Mouse (Mus musculus) hindbrain, embryonic 15.5 days (tissue): ENCODE measurements around the gene Tmod4. TPM values are rescaled to one million over a fixed set of nuclear protein-coding genes. Genes with fewer than 3 reads are reported as not detected.

Experiments
- ATAC-seq: fragments of 200-750 bp; cut with Nextera tagmentation; 2 replicates; pipeline ENCODE4 v1.8.0; 2017; ENCODE audit warnings: low read depth, moderate number of reproducible peaks, moderate TSS enrichment; ENCODE audit not compliant: low FRiP score
- H3K27ac ChIP-seq: fragments of 300-500 bp; sonication (generic); replicated peaks from 2 replicates; pipeline ENCODE4 v1.5.1; 2015; ENCODE audit warnings: mild to moderate bottlenecking, inconsistent platforms
- H3K27me3 ChIP-seq: fragments of 300-500 bp; sonication (generic); 2 replicates; pipeline ENCODE4 v1.6.1; 2015; ENCODE audit warnings: control low read depth, inconsistent platforms
- H3K36me3 ChIP-seq: fragments of 300-500 bp; sonication (generic); 2 replicates; pipeline ENCODE4 v1.6.1; 2015; ENCODE audit warnings: control low read depth, inconsistent platforms
- H3K4me1 ChIP-seq: fragments of 300-500 bp; sonication (generic); replicated peaks from 2 replicates; pipeline ENCODE4 v1.6.1; 2015; ENCODE audit warnings: control low read depth, inconsistent platforms
- H3K4me2 ChIP-seq: fragments of 300-500 bp; sonication (generic); 2 replicates; pipeline ENCODE4 v1.6.1; 2015; ENCODE audit warnings: moderate library complexity, mild to moderate bottlenecking, inconsistent platforms
- H3K4me3 ChIP-seq: fragments of 300-500 bp; sonication (generic); 2 replicates; pipeline ENCODE4 v1.5.1; 2015; ENCODE audit warnings: mild to moderate bottlenecking, inconsistent platforms
- H3K9ac ChIP-seq: fragments of 300-500 bp; sonication (generic); 2 replicates; pipeline ENCODE4 v1.6.1; 2015; ENCODE audit warnings: inconsistent platforms
- H3K9me3 ChIP-seq: fragments of 300-500 bp; sonication (generic); 2 replicates; pipeline ENCODE4 v1.6.1; 2016; ENCODE audit warnings: control low read depth, inconsistent platforms
- WGBS: fragments of 180-500 bp; shearing (Covaris S2); methylation state at CpG from one replicate; pipeline ENCODE4 v1.1.7; 2015; 5-methylcytosine and 5-hydroxymethylcytosine counted together
- polyA plus RNA-seq: library from polyadenylated mRNA; unstranded; fragments of >200 nt; fragmentation: Nextera tagmentation; extraction: Ambion mirVana; gene quantifications from 2 replicates; pipeline ENCODE4 v1.2.1, GENCODE M21; 2015

Tmod4 gene
- polyA plus RNA-seq, 1 experiment from 2014 or later: 1.7 TPM

- Histone ChIP-seq H3K36me3 (peaks cover 22% of the 10 kb centered on the region), H3K4me3 (peak overlapping the region; percentile 76), H3K4me1 (peaks cover 38% of the 10 kb centered on the region), H3K4me2 (peak overlapping the region; percentile 73), H3K9me3 (no peaks in the 10 kb centered on the region), H3K9ac (peak overlapping the region; percentile 80), H3K27ac (peak overlapping the region; percentile 80), H3K27me3 (0 out of 2 replicates have a peak, but pooled peaks cover 7% of the 10 kb centered on the region)
- 13% methylated on average over 2 of the region's 2 CpGs for WGBS
- ATAC-seq: no peak
These were observed 38.0 kb downstream of the Tmod4 start for GRCm38 (mm10) chr3:95162345-95162628.

GRCm38 (mm10) chr3:95163419-95164255 lies 39.4 kb downstream of the Tmod4 start:
- Histone ChIP-seq H3K9me3 (no peaks in the 10 kb centered on the region), H3K27ac (peak overlapping the region; percentile 80), H3K4me2 (peak overlapping the region; percentile 73), H3K9ac (peak overlapping the region; percentile 8; the same call in 1 of the 2 replicates), H3K4me3 (peak overlapping the region; percentile 76), H3K36me3 (peaks cover 35% of the 10 kb centered on the region), H3K27me3 (0 out of 2 replicates have a peak, but pooled peaks cover 9% of the 10 kb centered on the region), H3K4me1 (peaks cover 38% of the 10 kb centered on the region)
- ATAC-seq: no peak
- WGBS: 43% methylated on average over 11 of the region's 11 CpGs

- Histone ChIP-seq H3K4me1 (peaks cover 37% of the 10 kb centered on the region), H3K9ac (no peak overlapping the region), H3K4me3 (no peak overlapping the region), H3K4me2 (peak overlapping the region; percentile 73; the same call in 1 of the 2 replicates), H3K27ac (no peak overlapping the region), H3K27me3 (peaks cover 14% of the 10 kb centered on the region; the same call in 1 of the 2 replicates), H3K9me3 (no peaks in the 10 kb centered on the region), H3K36me3 (peaks cover 41% of the 10 kb centered on the region)
- 83% methylated on average over 5 of the region's 5 CpGs for WGBS
- no peak for ATAC-seq
These were observed 39.9 kb downstream of the Tmod4 start for GRCm38 (mm10) chr3:95164256-95164550.

DNA sequence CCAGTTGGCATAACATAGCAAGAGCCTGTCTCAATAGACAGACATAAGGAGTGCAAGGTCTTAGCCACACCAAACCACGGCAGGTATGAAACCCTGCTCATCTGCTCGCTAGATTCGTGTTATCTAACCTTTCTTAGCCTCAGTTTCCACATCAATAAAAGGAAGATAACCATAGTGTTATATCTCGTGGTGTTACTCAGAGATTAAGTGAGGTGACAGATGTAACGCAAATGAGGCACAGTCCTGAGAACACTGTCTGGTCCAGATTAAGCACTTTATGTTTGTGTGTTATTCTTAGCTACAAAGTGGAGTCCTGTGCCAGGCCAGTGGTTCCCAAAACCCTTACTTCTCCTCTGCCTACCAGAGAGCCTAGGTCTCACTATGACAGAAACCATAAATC lies 40.6 kb downstream of the Tmod4 start:
- Histone ChIP-seq H3K4me1 (peaks cover 31% of the 10 kb centered on the region), H3K9me3 (no peaks in the 10 kb centered on the region), H3K27ac (no peak overlapping the region), H3K9ac (no peak overlapping the region), H3K27me3 (peaks cover 20% of the 10 kb centered on the region; the same call in 1 of the 2 replicates), H3K36me3 (peaks cover 47% of the 10 kb centered on the region), H3K4me3 (no peak overlapping the region), H3K4me2 (no peak overlapping the region)
- 86% methylated on average over 5 of the region's 5 CpGs for WGBS
- no peak for ATAC-seq

DNA sequence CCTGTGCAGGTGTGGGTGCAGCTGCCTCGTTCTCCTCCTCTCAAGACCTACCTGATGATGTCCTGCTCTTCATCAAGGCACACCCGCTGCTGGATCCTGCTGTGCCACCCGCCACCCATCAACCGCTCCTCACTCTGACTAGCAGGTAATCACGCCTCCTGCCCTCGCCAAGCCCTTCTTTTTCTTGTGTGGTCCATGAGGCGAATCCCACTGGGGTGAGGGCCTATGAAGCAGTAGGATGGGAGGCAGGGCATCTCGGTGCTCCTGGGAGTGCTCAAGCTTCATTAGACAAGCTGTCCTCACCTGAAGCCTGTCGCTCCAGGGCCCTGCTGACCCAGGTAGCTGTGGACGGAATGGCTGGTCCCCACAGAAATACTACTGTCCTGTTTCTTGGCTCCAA lies 45.7 kb downstream of the Tmod4 start:
- ATAC-seq: no peak
- H3K36me3 ChIP-seq: peaks cover 68% of the 10 kb centered on the region
- H3K4me2 ChIP-seq: no peak overlapping the region
- peaks cover 21% of the 10 kb centered on the region for H3K4me1 ChIP-seq
- H3K27ac ChIP-seq: no peak overlapping the region
- H3K9me3 ChIP-seq: no peaks in the 10 kb centered on the region
- H3K4me3 ChIP-seq: no peak overlapping the region
- peaks cover 30% of the 10 kb centered on the region; the same call in 1 of the 2 replicates for H3K27me3 ChIP-seq
- 92% methylated on average over 10 of the region's 10 CpGs for WGBS
- no peak overlapping the region for H3K9ac ChIP-seq

DNA sequence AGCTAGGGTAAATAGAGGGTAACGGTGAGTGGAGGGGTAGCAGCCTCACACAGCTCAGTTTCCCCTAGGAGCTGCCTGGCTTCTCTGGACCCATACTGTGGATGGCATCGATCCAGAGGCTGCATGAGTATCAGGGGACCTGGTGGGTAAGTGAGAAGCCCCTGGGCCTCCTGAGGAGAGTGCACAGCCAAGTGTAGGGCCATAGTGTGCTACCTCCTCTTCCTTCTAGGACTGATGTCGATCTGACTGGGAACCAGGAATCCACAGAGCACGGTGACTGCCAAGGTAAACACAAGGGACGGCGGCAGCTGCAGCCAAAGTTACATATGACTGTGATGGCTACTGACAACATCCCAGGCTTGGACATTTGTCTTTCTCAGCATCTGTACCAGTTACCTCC lies 46.8 kb downstream of the Tmod4 start:
- Histone ChIP-seq H3K4me2 (no peak overlapping the region), H3K27me3 (peaks cover 30% of the 10 kb centered on the region; the same call in 1 of the 2 replicates), H3K4me1 (peaks cover 21% of the 10 kb centered on the region), H3K27ac (no peak overlapping the region), H3K9me3 (no peaks in the 10 kb centered on the region), H3K9ac (no peak overlapping the region), H3K4me3 (no peak overlapping the region), H3K36me3 (peaks cover 59% of the 10 kb centered on the region)
- 75% methylated on average over 6 of the region's 6 CpGs for WGBS
- ATAC-seq: no peak

GRCm38 (mm10) chr3:95172526-95173255 lies 48.4 kb downstream of the Tmod4 start:
- no peak overlapping the region for H3K9ac ChIP-seq
- no peak overlapping the region for H3K27ac ChIP-seq
- no peak for ATAC-seq
- 21% methylated on average over 76 of the region's 84 CpGs for WGBS
- peak overlapping the region; percentile 53 for H3K4me2 ChIP-seq
- peaks cover 21% of the 10 kb centered on the region; the same call in 1 of the 2 replicates for H3K27me3 ChIP-seq
- H3K4me3 ChIP-seq: no peak overlapping the region
- H3K9me3 ChIP-seq: no peaks in the 10 kb centered on the region
- H3K36me3 ChIP-seq: peaks cover 45% of the 10 kb centered on the region
- peaks cover 21% of the 10 kb centered on the region for H3K4me1 ChIP-seq

DNA sequence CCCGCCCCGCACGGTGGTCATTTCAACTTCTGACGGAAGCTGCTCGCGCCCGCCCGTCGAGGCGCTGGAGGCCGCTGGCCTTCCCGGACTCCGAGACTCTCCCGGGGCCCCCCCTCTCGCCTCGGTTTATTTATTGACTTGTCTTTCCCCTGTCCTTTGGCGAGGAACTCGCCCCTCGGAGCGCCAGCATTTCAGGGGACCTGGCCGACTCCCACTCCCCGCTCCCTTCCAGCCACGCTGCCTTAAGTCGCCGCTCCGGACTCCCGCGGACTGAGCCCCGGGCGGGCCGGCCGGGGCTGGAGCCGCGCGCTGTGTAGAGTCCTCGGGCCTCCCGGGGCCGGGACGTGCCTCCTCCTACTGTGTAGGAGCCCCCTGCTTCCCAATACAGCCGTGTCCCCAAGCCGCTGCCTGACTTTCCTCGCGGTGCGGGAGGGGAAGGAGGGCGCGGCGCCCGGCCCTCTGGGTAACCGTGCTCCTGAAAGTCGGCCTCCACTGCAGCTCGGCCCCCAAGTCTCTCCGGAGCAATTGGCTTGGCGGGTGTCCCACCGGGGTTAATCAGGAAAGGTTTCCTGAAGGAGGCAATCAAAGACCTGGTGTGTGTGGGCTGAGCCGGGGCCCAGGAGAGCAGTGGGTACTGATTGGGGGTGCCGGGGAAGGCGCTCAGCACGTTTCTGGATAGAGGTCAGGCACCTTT lies 49.1 kb downstream of the Tmod4 start:
- H3K27me3 ChIP-seq: peaks cover 21% of the 10 kb centered on the region; the same call in 1 of the 2 replicates
- H3K36me3 ChIP-seq: peaks cover 38% of the 10 kb centered on the region
- peak overlapping the region; percentile 53 for H3K4me2 ChIP-seq
- H3K4me1 ChIP-seq: peaks cover 21% of the 10 kb centered on the region
- H3K4me3 ChIP-seq: peak overlapping the region; percentile 19
- WGBS: 9% methylated on average over 58 of the region's 58 CpGs
- H3K9me3 ChIP-seq: no peaks in the 10 kb centered on the region
- H3K9ac ChIP-seq: 0 out of 2 replicates have a peak overlapping the region, but pooled peaks have one; percentile 5
- 0 out of 2 replicates have a peak overlapping the region, but pooled peaks have one; percentile 15 for H3K27ac ChIP-seq
- peak; percentile 27; the same call in 1 of the 2 replicates for ATAC-seq

- Histone ChIP-seq H3K4me3 (peak overlapping the region; percentile 19; the same call in 1 of the 2 replicates), H3K27ac (0 out of 2 replicates have a peak overlapping the region, but pooled peaks have one; percentile 15), H3K9ac (0 out of 2 replicates have a peak overlapping the region, but pooled peaks have one; percentile 5), H3K4me2 (peak overlapping the region; percentile 53), H3K36me3 (peaks cover 31% of the 10 kb centered on the region), H3K27me3 (peaks cover 16% of the 10 kb centered on the region; the same call in 1 of the 2 replicates), H3K9me3 (no peaks in the 10 kb centered on the region), H3K4me1 (peaks cover 21% of the 10 kb centered on the region)
- peak; percentile 36; the same call in 1 of the 2 replicates for ATAC-seq
- WGBS: 8% methylated on average over 16 of the region's 16 CpGs
These were observed 49.8 kb downstream of the Tmod4 start for GRCm38 (mm10) chr3:95174011-95174592.

GRCm38 (mm10) chr3:95176500-95176899 lies 52.2 kb downstream of the Tmod4 start:
- no peak overlapping the region for H3K4me3 ChIP-seq
- H3K9me3 ChIP-seq: no peaks in the 10 kb centered on the region
- H3K27me3 ChIP-seq: 0 out of 2 replicates have a peak, but pooled peaks cover 4% of the 10 kb centered on the region
- H3K4me1 ChIP-seq: peaks cover 21% of the 10 kb centered on the region
- H3K4me2 ChIP-seq: no peak overlapping the region
- ATAC-seq: no peak
- no peak overlapping the region for H3K27ac ChIP-seq
- WGBS: 68% methylated on average over 3 of the region's 3 CpGs
- H3K36me3 ChIP-seq: peaks cover 11% of the 10 kb centered on the region; the same call in 1 of the 2 replicates
- no peak overlapping the region for H3K9ac ChIP-seq

DNA sequence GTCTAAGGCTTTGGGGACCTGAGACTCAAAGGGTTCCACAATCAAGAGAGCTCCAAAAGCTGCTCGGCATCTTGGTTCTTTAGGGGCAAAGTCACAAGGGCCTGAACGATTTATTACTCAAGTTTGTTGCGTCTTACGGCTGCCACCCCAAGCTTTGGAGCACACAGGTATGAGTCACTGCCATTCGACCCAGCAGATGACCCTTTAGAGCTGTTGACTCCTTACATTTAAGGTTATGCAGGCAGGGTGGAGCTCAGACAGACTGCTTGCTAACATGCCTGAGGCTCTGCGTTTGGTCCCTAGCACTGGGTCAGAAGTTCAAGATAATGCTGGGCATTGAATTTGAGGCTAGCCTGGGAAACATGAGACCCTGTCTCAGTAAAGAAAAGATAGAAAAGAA lies 53.3 kb downstream of the Tmod4 start:
- H3K27ac ChIP-seq: no peak overlapping the region
- H3K9me3 ChIP-seq: no peaks in the 10 kb centered on the region
- 80% methylated on average over 6 of the region's 6 CpGs for WGBS
- no peak for ATAC-seq
- no peak overlapping the region for H3K4me3 ChIP-seq
- H3K27me3 ChIP-seq: no peaks in the 10 kb centered on the region
- no peak overlapping the region for H3K9ac ChIP-seq
- H3K4me2 ChIP-seq: no peak overlapping the region
- H3K36me3 ChIP-seq: peaks cover 4% of the 10 kb centered on the region; the same call in 1 of the 2 replicates
- H3K4me1 ChIP-seq: peaks cover 19% of the 10 kb centered on the region
